Mouse (Mus musculus) small intestine, adult 2 months (tissue): Measurements from ENCODE around the gene Cacna1b.

Experiments used
- CTCF ChIP-seq: fragments of 200-500 bp; IDR thresholded peaks from 2 replicates; pipeline ENCODE4 v1.5.1; 2012; ENCODE audit warnings: low read depth, mild to moderate bottlenecking, control low read depth, inconsistent platforms, low read length, moderate library complexity, mixed read lengths; ENCODE audit not compliant: insufficient replicate concordance, insufficient read length; ENCODE audit errors: extremely low read depth
- POLR2A ChIP-seq: fragments of 200-500 bp; IDR thresholded peaks from 2 replicates; pipeline ENCODE4 v1.6.1; 2012; ENCODE audit warnings: low read depth, mild to moderate bottlenecking, control low read depth, inconsistent platforms, low read length, moderate library complexity

GRCm38 (mm10) chr2:24702208-24702957 lies 60.6 kb downstream of the Cacna1b start:
- TF ChIP-seq CTCF (no peak), POLR2A (no peak)
